Comparison of ENCODE assay signal across 8 mouse cellular contexts in genomic region chr8:83566469-83567395, GRCm38 (mm10). TPM values are rescaled to one million over a fixed set of nuclear protein-coding genes. Genes with fewer than 3 reads are reported as not detected.
A peak's percentile ranks its signal among the peaks of the same experiment; 100 is the strongest.
DNase-seq lines count a peak whose midpoint lies in the region; ATAC-seq and TF ChIP-seq lines count a peak whose summit lies in the region.

Ndufb7 (plus strand) TSS chr8:83566671.

- peak within 1 kb of the TSS; percentile 67 for H3K27ac ChIP-seq in MEL (ENCODE audit: control insufficient read depth, low read depth, low read length)
- peak within 1 kb of the TSS; percentile 89 for H3K27ac ChIP-seq in cerebellum, adult 2 months (ENCODE audit: insufficient read depth, low read length)
- H3K27ac ChIP-seq in lung, embryonic 16.5 days (ENCODE audit: low read length), result peak within 1 kb of the TSS; percentile 60

- H3K4me3 ChIP-seq in MEL (ENCODE audit: control insufficient read depth in 1 of 2, insufficient read depth in 1 of 2, low read depth in 2 of 2, low read length in 2 of 2), result peak within 1 kb of the TSS; percentile 81 to 85
- peak within 1 kb of the TSS; percentile 83 for H3K4me3 ChIP-seq in cerebellum, adult 2 months (replicated peaks; ENCODE audit: insufficient read depth, low read depth, low read length)
- peak within 1 kb of the TSS; percentile 76 for H3K4me3 ChIP-seq in lung, embryonic 16.5 days (ENCODE audit: low read length)

- ATAC-seq in hematopoietic stem cell, adult 5-6 weeks (replicated peaks in 1 of 2; ENCODE audit: insufficient read depth in 1 of 2, low FRiP score in 2 of 2, low TSS enrichment in 1 of 2, low read depth in 1 of 2, poor library complexity in 2 of 2, severe bottlenecking in 2 of 2), result peak; percentile 89 to 91
- ATAC-seq in lung, embryonic 16.5 days (ENCODE audit: low read depth), result peak; percentile 86

- TF ChIP-seq EP300 in MEL (IDR thresholded peaks at IDR 0.05; ENCODE audit: low read depth in 1 of 2, low read length in 2 of 2), result 0 out of 4 replicates have a peak, but pooled peaks of 1 of the 2 experiments have one; percentile 8

- H3K27me3 ChIP-seq in MEL (ENCODE audit: control insufficient read depth in 1 of 2, insufficient read depth in 2 of 2, low read length in 2 of 2), result no peaks in the 10 kb centered on the region
- H3K27me3 ChIP-seq in cerebellum, adult 2 months (ENCODE audit: control insufficient read depth, insufficient read depth, low read length), result no peaks in the 10 kb centered on the region
- H3K27me3 ChIP-seq in lung, embryonic 16.5 days (ENCODE audit: control insufficient read depth, insufficient read depth, low read depth, low read length), result no peaks in the 10 kb centered on the region

- under 1% methylated on average over 48 of the region's 48 CpGs for WGBS in cerebellum, adult 2 months
- WGBS in lung, embryonic 16.5 days, result under 1% methylated on average over 48 of the region's 48 CpGs

- H3K9ac ChIP-seq in MEL (ENCODE audit: control insufficient read depth, low read depth, low read length, poor library complexity, severe bottlenecking), result peak within 1 kb of the TSS; percentile 93
- H3K9ac ChIP-seq in lung, embryonic 16.5 days (ENCODE audit: low read length), result peak within 1 kb of the TSS; percentile 88

- H3K9me3 ChIP-seq in MEL (replicated peaks; ENCODE audit: insufficient read depth, low read length), result no peaks in the 10 kb centered on the region
- no peaks in the 10 kb centered on the region for H3K9me3 ChIP-seq in lung, embryonic 16.5 days (ENCODE audit: control insufficient read depth, low read length)

- DNase-seq in MEL (ENCODE audit: low read depth, low spot score), result peak; percentile 93
- peak; percentile 95 to 99 for DNase-seq in cerebellum, adult 2 months
- peak; percentile 84 for DNase-seq in forelimb bud, embryonic 11.5 days (ENCODE audit: low read depth, low spot score)
- DNase-seq in layer of hippocampus, adult 9-10 months (ENCODE audit: low spot score), result peak; percentile 94
- DNase-seq in ovary, postnatal 10 days (ENCODE audit: low spot score), result peak; percentile 95
- peak; percentile 91 to 97 for DNase-seq in thymus, postnatal 10 days (ENCODE audit: low spot score in 2 of 2)

- TF ChIP-seq POLR2A in MEL (IDR thresholded peaks at IDR 0.05; ENCODE audit: control insufficient read depth in 1 of 2, insufficient read depth in 1 of 2, low read depth in 1 of 2, low read length in 2 of 2, poor library complexity in 1 of 2), result peak; percentile 52 to 67; a peak in 2 of 4 replicates
- TF ChIP-seq POLR2A in cerebellum, adult 2 months (IDR thresholded peaks at IDR 0.05; ENCODE audit: borderline replicate concordance, insufficient read depth, low read length), result peak; percentile 22; the same call in 1 of the 2 replicates

- TF ChIP-seq RAD21 in MEL (IDR thresholded peaks at IDR 0.05; ENCODE audit: low read depth, low read length), result no peak

- H3K4me1 ChIP-seq in MEL (ENCODE audit: control insufficient read depth in 1 of 2, insufficient read depth in 2 of 2, low read length in 2 of 2), result peaks cover 0 to 4% of the 10 kb centered on the region in 2 experiments; a peak in 1 of 4 replicates
- peaks cover 5% of the 10 kb centered on the region for H3K4me1 ChIP-seq in cerebellum, adult 2 months (ENCODE audit: control insufficient read depth, insufficient read depth, low read length)
- H3K4me1 ChIP-seq in lung, embryonic 16.5 days (replicated peaks; ENCODE audit: control insufficient read depth, insufficient read depth, low read length), result peaks cover 10% of the 10 kb centered on the region

- peak within 1 kb of the TSS; percentile 87 for H3K4me2 ChIP-seq in lung, embryonic 16.5 days (ENCODE audit: low read depth, low read length)

- no peaks in the 10 kb centered on the region; a peak in 1 of 4 replicates for H3K36me3 ChIP-seq in MEL (ENCODE audit: control insufficient read depth in 1 of 2, insufficient read depth in 2 of 2, low read length in 2 of 2)
- peaks cover 7% of the 10 kb centered on the region for H3K36me3 ChIP-seq in lung, embryonic 16.5 days (ENCODE audit: control insufficient read depth, insufficient read depth, low read length)

- H3K79me2 ChIP-seq in MEL (ENCODE audit: control insufficient read depth, insufficient read depth, low read length, poor library complexity), result peaks cover 13% of the 10 kb centered on the region

- peak; percentile 26 to 62 (median 43); a peak in 5 of 6 replicates for TF ChIP-seq CTCF in MEL (IDR thresholded peaks at IDR 0.05 in 2 of 3, conservative IDR thresholded peaks at IDR 0.05 in 1 of 3; ENCODE audit: control insufficient read depth in 1 of 3, insufficient read depth in 1 of 3, low read depth in 2 of 3, low read length in 3 of 3, poor library complexity in 1 of 3, severe bottlenecking in 1 of 3)
- peak; percentile 92 for TF ChIP-seq CTCF in cerebellum, adult 2 months (IDR thresholded peaks at IDR 0.05; ENCODE audit: borderline replicate concordance, insufficient read depth, low read depth, low read length)

TF ChIP-seq in MEL, 35 proteins besides CTCF, POLR2A, EP300 and RAD21:
- TF ChIP-seq MAFK (IDR thresholded peaks at IDR 0.05; ENCODE audit: borderline replicate concordance, low read depth, low read length), result no peak
- peak; percentile 74 for TF ChIP-seq KAT2A (conservative IDR thresholded peaks at IDR 0.05; ENCODE audit: low read depth, low read length)
- no peak for TF ChIP-seq E2F4 (IDR thresholded peaks at IDR 0.05; ENCODE audit: borderline replicate concordance, low read depth, low read length)
- TF ChIP-seq TCF12 (IDR thresholded peaks at IDR 0.05; ENCODE audit: low read depth, low read length), result no peak
- TF ChIP-seq ELF1 (IDR thresholded peaks at IDR 0.05; ENCODE audit: low read depth, low read length), result peak; percentile 86
- TF ChIP-seq ZMIZ1 (IDR thresholded peaks at IDR 0.05; ENCODE audit: low read depth, low read length), result peak; percentile 62; the same call in 1 of the 2 replicates
- peak; percentile 68 for TF ChIP-seq SIN3A (IDR thresholded peaks at IDR 0.05; ENCODE audit: low read length)
- peak; percentile 33; the same call in 1 of the 2 replicates for TF ChIP-seq CHD2 (IDR thresholded peaks at IDR 0.05; ENCODE audit: low read length)
- TF ChIP-seq MXI1 (IDR thresholded peaks at IDR 0.05; ENCODE audit: low read depth, low read length), result peak; percentile 31; the same call in 1 of the 2 replicates
- peak; percentile 90 for TF ChIP-seq HCFC1 (IDR thresholded peaks at IDR 0.05; ENCODE audit: low read depth, low read length)
- TF ChIP-seq ETS1 (IDR thresholded peaks at IDR 0.05; ENCODE audit: low read depth, low read length), result 0 out of 2 replicates have a peak, but pooled peaks have one; percentile 18
- TF ChIP-seq ZNF384 (IDR thresholded peaks at IDR 0.05; ENCODE audit: low read depth, low read length), result no peak
- TF ChIP-seq GABPA (IDR thresholded peaks at IDR 0.05; ENCODE audit: low read depth, low read length), result no peak; the same call in 1 of the 2 replicates
- no peak for TF ChIP-seq GATA1 (IDR thresholded peaks at IDR 0.05; ENCODE audit: low read depth, low read length)
- no peak for TF ChIP-seq BHLHE40 (IDR thresholded peaks at IDR 0.05; ENCODE audit: borderline replicate concordance, low read depth, low read length)
- peak; percentile 41; the same call in 1 of the 2 replicates for TF ChIP-seq TBP (IDR thresholded peaks at IDR 0.05; ENCODE audit: low read depth, low read length)
- TF ChIP-seq USF2 (IDR thresholded peaks at IDR 0.05; ENCODE audit: borderline replicate concordance in 1 of 2, insufficient read depth in 1 of 2, low read depth in 1 of 2, low read length in 2 of 2), result no peak
- TF ChIP-seq NELFE (IDR thresholded peaks at IDR 0.05; ENCODE audit: low read depth, low read length), result peak; percentile 45; the same call in 1 of the 2 replicates
- peak; percentile 88 for TF ChIP-seq NRF1 (IDR thresholded peaks at IDR 0.05; ENCODE audit: insufficient read depth, low read depth, low read length, poor library complexity, severe bottlenecking)
- no peak for TF ChIP-seq MYC (IDR thresholded peaks at IDR 0.05; ENCODE audit: low read depth, low read length)
- 0 out of 2 replicates have a peak, but pooled peaks have one; percentile 19 for TF ChIP-seq MYB (IDR thresholded peaks at IDR 0.05; ENCODE audit: low read depth, low read length)

RNA-seq across cellular contexts. Expression of gene Ndufb7, which starts in this region (rescaled TPM):
- 306 and 311 TPM in 2 replicates for total RNA-seq in MEL (2012; rRNA removed)
- polyA plus RNA-seq in MEL (2012; ENCODE audit: insufficient read depth in 1 of 2, insufficient read length in 2 of 2, low read depth in 1 of 2, low replicate concordance in 2 of 2, missing spikeins in 1 of 2), result 100 to 1,000 TPM in 1 of 2 experiments, not detected in 1; 194 TPM
- polyA plus RNA-seq in cerebellum, adult 2 months (2012; rRNA removed), result 394 and 445 TPM in 2 replicates
- 103 and 142 TPM in 2 replicates for total RNA-seq in hematopoietic stem cell, adult 5-6 weeks (2017)
- polyA plus RNA-seq in lung, embryonic 16.5 days (2015; fragmentation: Nextera tagmentation; extraction: Ambion mirVana), result 338 and 350 TPM in 2 replicates

Comparison
In these comparisons a context has a peak if more than half of its experiments do, and no peak if none do; other contexts are left out.
1. Peak in every context shown above with its lines: DNase-seq, ATAC-seq, H3K4me3 ChIP-seq and H3K27ac ChIP-seq.